Mouse (Mus musculus) adrenal gland, adult 18-20 months (tissue): ENCODE measurements at regions not wholly inside any gene's neighbourhood (a gene's known extent, or its start where the extent isn't known, plus 50 kb on each side); places are given as distances from the start of the nearest gene placed in this dataset.
A peak's percentile ranks its signal among the peaks of the same experiment; 100 is the strongest.

Source experiments
- DNase-seq, 2 experiments: peaks; one replicate each; pipeline ENCODE4 v3.0.0; 2021 to 2022; ENCODE audit warnings: low spot score in 2 of 2

DNA sequence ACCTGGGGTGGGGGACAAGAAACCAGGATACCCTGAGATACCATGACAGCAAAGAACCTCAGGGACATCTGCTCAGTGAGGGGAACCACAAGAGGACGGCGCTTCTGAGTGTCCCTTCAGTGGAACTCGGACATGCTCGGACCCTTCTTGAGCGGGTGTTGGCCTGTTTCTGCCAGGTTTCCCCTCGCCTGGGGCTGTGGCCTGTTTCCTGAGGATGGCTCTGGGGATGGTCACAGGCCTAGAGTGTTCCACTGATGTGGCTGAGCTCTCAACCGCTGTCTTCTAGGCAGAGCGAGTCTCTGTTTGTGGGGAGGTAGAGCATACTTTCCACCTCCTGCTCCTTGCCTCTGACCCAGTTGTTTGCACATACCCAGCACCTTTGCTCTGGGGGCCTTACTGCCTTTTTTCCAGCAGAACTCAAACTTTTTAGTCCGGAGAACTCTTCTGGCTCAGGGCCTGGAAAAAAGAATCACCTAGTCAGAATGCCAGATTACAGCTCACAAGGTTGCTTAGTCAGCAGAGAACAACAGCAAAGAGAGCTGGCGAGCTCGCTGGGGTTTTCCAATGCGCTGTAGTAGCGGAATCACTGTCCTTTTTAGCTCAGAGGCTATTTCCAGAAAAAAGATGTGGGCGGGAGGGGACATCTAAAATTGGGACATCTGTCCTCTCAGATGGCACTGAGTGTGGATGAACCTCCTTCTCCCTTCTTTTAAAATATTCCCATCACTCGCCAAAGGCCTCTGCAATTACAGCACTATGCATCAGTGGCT, 65.3 kb downstream of the Med10 start:
- no peak for DNase-seq

DNA sequence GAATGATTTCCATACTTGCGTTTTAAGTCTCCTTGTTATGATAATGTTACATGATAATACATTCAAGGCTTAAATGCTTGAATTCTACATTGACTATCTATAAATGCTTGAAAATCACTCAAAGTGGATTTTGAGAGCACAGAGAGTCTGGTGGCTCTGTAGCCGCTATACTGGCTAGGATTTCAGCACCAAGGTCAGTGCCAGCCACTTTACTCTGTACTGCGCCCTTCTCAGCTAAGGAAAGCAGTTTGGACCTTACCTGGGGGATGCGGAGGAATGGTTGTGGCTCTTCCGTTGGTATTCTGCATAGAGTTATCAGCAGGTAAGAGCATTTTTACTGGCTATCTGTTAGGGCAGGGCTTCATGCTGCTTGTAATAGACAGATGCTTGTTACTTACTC, 94.3 kb downstream of the Med10 start:
- no peak for DNase-seq

DNA sequence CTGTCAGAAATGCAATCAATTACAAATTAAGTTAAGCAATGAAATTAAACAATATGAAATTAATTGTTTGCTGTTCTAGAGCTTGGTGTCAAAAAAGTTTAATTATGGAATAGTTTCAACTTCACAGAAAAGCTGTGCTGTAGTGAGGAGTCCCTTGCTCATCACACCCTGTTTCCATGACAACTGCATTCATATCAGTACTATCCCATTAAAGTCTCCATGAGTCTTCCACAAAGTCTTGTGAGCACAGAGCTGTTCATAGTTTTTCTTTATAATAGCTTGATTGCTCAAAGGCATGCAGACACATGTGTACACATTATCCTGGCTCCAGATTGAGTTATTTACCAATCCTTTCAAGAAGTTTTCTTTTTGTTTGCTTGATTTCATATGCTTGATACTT, 98.9 kb downstream of the Med10 start:
- DNase-seq, result no peak

DNA sequence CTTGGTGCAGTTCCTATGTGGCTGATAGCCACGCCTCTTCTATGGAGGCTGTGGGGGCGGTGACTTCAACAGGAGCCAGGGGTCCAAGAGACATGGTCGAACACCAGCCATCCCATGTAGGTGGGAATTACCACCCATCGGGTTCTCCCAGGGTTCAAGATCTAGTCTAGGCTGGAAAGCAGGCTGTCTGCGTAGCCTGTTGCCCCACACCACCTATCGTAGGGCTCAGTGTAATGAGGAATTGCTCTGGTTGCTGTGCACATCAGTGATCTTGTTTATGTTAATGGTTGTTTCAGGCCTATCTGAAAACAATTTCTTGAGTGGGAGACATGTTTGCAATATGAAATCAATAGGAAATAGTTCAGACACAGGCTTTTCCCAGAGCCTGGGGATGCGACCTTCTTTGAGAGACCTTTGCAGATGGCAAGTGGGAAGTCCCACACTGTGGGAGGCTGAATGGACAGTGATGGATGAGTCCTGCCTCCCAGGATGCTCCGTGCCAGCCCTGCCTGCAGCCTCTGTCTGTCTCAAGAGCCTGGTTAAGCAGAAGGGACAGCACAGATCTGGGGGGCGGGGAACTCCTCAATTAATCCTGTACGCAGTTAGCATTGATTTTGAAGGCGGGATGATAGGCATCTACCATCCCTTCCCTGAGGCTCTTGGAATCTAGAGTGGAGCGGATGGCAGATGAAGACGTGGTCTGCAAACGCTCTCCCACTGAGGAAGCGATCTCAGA, 104.8 kb downstream of the Med10 start:
- DNase-seq, result no peak

DNA sequence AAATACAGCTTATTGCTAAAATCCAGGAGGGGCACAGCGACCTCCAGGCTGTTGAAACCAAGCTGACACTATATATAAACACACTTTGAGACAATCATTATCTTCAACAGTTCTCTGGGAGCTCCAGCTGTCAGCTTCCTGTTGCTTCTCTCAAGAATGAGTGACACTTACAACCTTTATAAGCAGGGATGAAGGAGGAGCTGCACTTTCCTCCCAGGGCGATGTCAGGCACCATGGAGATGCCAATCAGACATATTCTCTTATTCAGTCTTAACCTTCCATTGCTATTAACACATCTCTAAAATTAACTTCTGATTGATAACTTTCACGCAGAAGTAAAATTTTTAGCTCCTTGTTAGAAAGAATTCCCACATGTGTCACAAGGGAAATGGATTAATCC, 113.6 kb downstream of the Med10 start:
- no peak for DNase-seq

DNA sequence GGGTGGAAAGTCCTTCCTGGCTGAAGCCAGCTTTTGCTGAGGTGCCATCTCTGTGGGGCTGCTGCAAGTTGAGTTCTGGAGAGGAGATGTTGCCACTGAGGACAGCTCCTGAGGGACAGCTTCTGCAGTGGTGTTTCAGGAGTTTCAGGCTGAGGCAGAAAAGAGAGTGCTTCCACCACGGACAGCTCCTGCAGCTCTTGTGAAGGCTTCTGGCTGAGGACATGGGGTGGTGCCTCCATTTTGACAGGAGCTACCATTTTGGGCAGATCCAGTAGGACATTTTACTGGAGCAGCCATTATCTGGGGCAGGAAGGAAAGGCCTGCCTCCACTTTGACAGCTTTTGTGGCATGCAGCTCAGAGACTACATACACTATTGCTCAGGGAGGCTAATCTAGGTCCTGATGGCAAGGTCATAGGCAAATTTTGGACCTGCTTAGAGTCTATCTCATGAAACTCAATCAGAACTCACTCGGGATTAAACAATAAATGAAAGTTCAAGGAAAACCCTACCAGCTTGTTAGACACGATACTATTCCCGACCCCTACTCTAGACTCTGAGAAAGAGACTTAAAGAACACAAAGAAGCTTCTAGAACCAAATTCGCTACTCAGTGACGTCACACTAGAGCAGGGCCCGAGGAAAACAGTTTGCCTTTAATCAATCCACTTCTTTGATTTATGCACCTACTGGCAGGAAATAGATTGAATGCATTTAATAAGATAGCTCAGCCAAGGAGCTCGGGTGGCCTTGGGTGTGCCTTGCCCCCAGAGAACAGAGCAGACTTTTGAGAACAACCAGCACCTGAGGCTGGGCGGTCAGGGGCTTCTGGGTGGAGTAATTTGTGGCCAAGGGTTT, 130.7 kb downstream of the Med10 start:
- no peak for DNase-seq

DNA sequence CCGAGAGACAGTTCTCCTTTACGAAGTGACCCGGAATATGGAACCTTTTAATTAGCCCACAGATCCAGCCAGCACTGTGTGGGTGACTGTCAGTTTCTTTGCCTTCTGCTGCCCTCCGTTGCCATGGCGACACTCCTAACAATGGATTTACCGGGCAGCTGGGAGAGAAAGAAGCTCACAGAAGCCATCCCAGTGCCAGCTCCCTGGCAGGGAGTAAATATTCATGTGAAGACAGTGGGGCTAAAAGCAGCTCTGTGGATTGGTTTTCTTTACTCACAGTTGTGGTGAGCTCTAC, 131.3 kb downstream of the Med10 start:
- DNase-seq, result no peak

DNA sequence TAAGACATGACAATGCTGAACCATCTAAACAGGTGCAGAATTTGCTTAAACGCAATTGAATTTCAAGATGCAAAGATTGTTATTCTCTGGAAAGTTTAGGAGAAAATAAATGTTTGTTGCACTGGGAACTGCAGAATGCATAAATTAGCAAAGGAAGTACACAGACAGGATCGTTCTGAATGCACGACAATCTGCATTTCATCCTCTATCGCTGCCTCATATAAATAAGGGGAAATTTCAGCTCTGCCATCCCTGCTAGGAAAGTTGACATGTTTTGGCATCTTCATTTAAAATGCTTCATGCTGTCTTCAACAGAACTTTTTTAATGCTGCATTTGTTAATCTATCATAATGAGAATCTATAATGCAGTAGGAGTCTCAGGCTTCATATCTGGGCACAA, 137.6 kb downstream of the Med10 start:
- no peak for DNase-seq

DNA sequence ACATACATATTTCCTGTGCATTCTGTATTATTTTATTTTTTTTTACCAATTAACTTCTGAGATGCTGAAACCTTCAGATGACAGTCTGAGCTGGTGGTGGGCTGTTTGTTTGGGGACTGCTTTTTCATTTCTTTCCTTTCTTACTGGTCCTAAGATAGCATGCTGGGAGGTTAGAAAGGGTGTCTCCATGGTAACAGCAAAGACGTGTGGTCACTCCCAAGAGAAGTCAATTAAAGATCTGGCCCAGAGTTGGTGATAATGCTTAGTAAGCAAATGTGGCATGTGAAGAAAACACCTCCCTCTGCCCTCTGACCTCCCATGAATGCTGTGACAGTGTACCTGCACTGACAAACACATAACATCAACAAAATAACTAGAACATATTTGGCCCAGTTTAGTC, 142.5 kb downstream of the Med10 start:
- no peak for DNase-seq

DNA sequence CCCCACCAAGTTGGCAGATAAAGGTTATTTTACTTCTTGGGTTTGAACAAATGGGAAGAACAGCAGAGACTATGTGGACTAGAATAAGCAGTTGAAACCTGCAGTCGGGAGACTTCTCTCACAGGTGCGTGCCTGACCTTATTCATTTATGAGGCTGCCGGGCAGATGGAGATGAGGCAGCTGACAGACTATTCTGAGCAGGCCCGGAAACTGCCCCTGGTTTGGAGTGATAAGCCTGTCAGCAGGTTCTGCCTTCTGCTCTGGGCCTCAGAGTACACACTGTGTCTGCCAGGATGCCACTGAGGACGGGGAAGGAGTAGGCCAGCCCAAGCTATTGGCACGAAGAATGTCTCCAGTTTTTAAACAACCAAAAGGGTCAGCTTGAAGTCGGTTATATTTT, 144.4 kb downstream of the Med10 start:
- DNase-seq, result no peak

DNA sequence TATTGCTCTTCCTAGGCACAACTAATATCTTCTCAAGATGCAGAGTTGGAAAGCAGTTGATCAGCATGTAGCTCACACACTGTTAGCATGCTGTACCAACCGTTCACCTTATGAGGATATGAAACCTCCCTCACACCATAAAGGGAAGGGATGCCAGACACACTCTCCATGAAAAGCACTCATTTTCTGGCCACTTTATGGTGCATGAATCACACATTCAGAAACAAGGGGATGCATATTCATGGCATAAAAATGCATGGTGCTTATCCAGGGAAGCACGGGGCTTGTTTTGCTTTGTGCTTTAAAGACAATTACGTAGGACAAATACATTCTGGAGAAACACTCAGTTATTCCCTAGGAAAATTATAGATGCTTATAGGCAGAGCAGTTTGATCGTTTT, 149.9 kb downstream of the Med10 start:
- DNase-seq, result no peak

DNA sequence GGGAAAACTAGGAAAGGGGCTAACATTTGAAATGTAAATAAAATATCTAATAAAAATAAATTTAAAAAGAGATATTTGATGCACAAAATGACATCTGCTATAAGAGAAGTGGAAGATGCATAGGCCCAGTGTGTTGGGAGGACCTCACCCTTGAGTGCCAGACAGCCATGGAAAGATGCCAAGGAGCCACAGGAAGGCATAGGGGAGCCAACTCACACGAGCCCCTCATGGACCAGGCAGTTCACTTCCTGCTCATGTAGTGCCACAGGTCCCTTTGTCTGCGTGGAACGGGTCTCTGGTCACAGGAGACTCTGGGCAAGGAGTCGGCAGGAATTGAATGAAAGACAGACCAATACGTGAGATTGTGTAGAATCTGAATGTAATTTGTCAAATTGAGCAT, 152.0 kb downstream of the Med10 start:
- DNase-seq, result no peak

DNA sequence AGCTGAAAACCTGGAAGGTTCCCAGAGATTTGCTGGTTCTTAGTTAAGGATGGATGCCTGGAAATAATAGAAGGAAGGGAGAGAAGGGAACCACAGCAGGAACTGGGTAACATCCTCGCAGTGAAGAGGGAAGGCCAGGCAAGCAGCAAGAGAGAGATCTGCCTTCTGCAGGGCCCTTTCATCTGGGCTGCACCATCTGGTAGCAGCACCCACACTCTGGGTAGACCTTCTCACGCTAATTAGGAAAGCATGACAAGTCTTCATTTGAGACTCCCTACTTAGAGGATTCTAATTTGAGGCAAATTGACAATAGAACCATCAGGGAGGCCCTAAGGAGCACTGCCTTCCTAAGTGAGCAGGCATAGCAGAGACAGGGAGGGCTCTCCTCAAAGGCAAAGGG, 153.3 kb downstream of the Med10 start:
- DNase-seq, result no peak

DNA sequence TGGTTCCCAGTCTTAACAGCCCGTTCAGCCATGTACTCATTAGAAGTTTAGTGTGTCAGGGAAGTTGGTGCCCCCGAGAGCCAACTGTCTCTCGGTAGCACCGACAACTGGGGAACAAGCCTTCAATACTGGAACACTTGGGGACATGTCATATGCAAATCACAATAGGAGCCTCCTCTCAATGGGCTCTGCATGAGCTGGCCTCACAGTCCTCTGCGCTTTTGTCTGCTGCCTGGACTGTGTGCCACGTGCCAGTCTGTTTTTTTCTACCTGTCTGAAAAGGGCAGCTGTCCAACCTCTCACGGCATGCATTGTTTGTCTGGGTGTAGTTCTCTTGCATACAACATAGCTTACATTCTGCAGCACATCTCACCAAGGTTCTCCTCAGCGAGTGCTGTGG, 161.7 kb downstream of the Med10 start:
- no peak for DNase-seq

DNA sequence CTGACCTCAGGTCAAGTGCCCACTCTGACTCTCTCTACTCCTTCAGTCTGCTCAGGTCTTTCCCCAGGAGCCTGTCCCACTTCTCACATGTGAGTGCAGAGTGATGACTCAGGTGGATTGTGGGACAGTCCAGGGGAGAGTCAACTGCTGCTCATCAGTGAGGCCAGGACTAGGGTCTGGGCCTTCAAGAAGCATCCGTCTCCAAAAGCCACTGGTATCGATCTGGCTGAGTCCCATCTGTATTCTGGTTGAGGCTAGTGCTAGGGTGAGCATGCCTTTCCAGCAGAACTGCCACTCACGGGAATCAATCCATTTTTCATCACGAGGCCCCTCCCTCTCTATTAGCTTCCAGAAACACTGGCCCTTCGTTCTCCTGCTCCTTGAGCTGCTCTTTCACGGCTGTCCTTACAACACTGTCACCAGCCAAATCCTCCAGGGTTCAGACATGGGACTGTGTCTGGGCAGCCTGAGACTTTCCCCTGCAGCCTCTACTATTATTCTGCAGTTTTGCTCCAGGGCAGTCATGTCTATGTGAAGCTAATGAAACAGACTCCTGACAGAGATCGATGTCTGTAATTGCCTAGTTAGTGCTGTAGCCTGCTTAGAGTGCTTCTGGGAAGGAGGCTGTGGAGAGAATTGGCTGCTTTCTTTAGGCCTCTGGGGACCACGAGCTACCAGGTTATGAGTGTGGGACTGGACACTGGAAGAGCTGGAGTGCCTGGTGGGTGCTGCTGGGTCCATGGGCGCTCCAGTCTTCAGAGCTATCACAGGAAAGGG, 169.3 kb downstream of the Med10 start:
- DNase-seq, result no peak

DNA sequence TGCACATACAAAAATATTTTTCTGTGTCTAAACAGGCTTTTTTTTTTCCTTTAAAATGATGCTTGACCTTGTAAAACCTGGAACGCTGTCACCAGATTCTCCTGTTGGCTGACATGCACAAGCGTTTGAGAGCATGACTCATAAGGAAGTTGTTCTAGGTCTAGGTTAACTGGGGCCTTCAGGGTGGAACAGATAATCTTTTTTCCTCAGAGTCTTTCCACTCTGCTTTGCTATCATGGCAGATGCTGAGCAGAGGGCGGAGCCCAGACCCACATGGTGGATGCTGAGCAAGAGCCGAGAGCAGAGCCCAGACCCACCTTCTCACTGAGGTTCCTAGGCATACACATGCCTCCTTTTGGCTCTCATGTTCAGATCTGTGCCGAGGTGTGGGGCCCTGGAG, 172.6 kb downstream of the Med10 start:
- no peak for DNase-seq

DNA sequence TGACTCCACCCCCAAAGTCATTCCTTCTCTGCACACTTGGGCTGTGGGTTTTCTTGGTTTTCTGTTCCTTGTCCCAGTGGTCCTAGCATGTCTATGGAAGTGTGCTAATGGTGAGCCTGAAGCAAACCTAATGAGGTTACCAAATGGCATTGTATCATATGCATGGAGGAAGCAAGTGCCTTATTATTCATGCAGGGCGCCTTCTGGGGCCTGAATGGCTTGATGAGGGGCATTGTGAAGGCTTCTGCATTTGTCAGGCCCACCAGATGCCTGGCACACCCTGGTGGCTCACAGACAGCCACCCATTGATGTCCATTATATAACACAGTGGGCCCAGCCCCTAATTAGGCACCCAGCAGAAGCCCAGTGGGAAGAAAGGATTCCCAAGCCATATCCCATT, 182.0 kb downstream of the Med10 start:
- DNase-seq, result no peak

DNA sequence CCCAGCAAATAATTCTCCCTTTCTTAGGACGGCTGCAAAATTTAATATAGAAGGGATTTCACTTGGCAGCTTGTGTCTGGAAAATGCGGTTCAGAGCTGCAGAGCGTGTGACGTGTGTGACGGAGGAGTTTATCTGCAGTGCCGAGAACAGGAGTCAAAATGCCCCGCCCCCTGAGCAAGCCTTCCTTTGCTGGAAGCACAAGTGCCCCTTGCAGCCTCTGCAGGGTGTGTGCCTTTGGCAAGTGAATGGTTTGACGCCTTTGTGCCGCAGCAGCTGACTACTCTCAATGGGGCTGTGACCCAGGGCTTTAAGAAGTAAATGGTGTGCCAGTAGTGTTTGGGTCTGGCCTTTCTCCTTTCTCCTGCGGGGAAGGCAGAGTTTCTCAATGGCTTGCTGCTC, 185.0 kb downstream of the Med10 start:
- DNase-seq, result no peak

DNA sequence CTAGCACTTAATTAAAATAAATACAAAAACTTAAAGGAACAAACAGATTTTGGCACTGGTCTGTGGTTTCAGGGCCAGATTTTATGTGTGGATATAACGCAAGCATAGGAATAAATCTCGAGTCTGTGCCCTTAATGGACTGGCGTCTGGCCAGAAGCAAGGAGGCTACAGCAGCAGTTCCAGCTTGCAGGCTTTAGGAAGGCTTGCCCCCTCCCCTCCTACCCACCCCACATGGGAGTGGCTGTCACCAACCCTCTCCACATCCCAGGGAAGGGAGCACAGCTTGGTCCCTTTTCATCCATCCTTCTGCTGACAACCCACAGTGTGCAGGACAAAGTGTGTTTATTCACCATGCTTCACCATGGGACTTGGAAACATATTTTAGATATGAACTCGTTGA, 186.1 kb downstream of the Med10 start:
- DNase-seq, result no peak

DNA sequence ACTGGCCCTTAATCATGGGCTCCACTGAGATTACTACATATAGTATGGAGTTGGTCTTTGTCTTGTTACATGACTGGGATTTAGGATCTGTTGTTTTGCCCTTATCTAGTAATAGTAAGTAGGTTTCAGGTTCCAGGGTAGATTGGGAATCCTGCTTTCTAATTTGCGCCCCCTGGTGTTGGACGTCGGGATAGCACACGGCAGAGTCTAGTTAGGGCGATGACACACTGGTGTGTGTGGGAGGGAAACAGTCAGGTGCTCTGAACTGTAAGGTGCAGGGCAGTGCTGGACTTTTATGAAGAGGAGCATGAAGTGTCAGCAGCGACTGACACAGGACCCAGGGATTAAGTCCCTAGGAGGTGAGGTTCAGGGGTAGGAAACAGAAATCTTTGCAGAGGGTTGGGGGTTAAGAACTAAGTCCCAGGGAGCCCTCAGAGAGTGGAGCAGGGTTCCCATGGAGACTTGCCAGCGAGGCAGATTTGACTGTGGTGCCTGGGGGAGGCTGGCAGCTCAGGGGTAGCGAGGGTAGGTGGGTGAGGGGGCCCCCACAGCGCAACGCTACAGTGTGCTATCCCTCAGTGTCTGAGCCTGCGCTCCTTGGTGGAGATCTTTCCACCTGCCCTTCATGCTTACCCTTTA, 189.2 kb downstream of the Med10 start:
- DNase-seq, result peak; percentile 58 to 64

DNA sequence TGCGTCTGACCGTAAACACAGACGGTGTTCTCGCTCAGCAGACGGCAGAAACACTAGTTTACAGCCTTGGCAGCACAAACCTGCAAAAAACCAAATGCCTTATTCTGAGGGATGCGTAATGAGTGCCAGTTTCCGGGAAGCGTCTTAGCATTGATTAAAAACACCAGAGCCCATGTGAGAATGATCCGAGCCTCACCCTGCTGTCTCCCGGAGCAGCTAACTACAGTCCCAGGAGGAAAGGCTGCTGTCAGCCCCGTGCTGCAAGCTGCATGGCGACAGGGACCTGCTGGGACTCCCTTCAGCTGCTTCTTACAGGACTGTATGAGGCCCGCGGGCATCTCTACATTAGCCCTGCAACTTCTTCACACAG, 189.7 kb downstream of the Med10 start:
- DNase-seq, result no peak
